ENCODE assay signal across 8 mouse cellular contexts in the genomic region with DNA sequence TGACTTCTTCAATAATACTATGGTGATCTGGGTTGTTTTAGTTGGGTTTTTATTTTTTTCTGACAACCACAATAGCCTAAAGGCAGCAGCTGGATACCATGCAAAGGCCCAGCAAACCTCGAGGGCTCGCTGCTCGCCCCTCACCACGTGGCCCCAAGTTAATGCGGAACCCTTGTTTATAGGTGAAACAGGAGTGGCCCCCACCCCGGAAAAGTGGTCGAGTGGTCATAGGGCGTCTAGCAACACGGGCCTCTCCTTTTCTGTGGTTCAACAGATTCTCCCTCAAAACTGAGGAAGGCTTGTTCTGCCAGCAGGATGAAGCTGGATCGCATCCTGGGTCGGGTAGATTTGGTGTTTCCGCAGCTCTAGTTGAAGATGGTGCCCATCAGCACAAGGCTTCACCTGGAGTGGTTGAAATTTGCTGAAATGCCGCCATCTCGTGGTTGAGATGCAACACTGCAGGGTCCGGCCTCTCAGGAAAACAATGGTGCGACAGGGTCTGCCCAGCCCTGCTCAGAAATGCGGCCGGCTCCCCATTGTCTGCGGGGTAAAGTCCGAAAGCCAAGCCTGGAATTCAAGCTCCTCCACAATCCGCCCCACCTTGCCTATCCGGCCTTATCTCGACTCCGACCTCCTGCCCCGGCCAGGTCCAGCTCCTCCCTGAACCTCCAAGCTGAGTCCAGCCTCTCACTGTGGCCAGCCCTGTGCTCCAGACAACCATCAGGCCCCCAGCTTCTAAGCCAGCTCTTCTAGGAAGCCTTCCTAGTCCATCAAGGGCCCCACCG. TPM values are rescaled to one million over a fixed set of nuclear protein-coding genes. Genes with fewer than 3 reads are reported as not detected.
A peak's percentile ranks its signal among the peaks of the same experiment; 100 is the strongest.
DNase-seq lines count a peak whose midpoint lies in the region; ATAC-seq and TF ChIP-seq lines count a peak whose summit lies in the region.

No protein-coding gene starts in this region.

- no peaks in the 10 kb centered on the region for H3K79me3 ChIP-seq in C2C12 (ENCODE audit: low read depth)

- no peaks in the 10 kb centered on the region for H3K36me3 ChIP-seq in C2C12 (ENCODE audit: control insufficient read depth, insufficient read depth)
- no peaks in the 10 kb centered on the region for H3K36me3 ChIP-seq in heart, embryonic 13.5 days
- no peaks in the 10 kb centered on the region for H3K36me3 ChIP-seq in kidney, postnatal 0 days (ENCODE audit: insufficient read depth, low read length)
- H3K36me3 ChIP-seq in liver, adult 2 months (ENCODE audit: control insufficient read depth, insufficient read depth, low read length): no peaks in the 10 kb centered on the region
- H3K36me3 ChIP-seq in splenic B cell, adult 2 months (ENCODE audit: control insufficient read depth, insufficient read depth, low read length, poor library complexity, severe bottlenecking): no peaks in the 10 kb centered on the region

- no peaks in the 10 kb centered on the region for H3K27me3 ChIP-seq in C2C12 (ENCODE audit: control insufficient read depth, insufficient read depth, insufficient read length)
- H3K27me3 ChIP-seq in heart, embryonic 13.5 days (replicated peaks): peaks cover 27% of the 10 kb centered on the region
- no peaks in the 10 kb centered on the region for H3K27me3 ChIP-seq in kidney, postnatal 0 days (ENCODE audit: insufficient read depth, low read length)
- no peaks in the 10 kb centered on the region for H3K27me3 ChIP-seq in liver, adult 2 months (ENCODE audit: control insufficient read depth, insufficient read depth, low read length)
- H3K27me3 ChIP-seq in splenic B cell, adult 2 months (ENCODE audit: control insufficient read depth, insufficient read depth, low read length, poor library complexity, severe bottlenecking): no peaks in the 10 kb centered on the region

- no peaks in the 10 kb centered on the region for H3K9me3 ChIP-seq in heart, embryonic 13.5 days
- no peaks in the 10 kb centered on the region for H3K9me3 ChIP-seq in kidney, postnatal 0 days (replicated peaks; ENCODE audit: low read length)

- H3ac ChIP-seq in C2C12 (ENCODE audit: control insufficient read depth, insufficient read length, low read depth): peak overlapping the region; percentile 31

- TF ChIP-seq POLR2A in brain, embryonic 14.5 days (IDR thresholded peaks at IDR 0.05; ENCODE audit: borderline replicate concordance, extremely low read depth, insufficient read depth, insufficient read length, poor library complexity, severe bottlenecking): no peak
- no peak for TF ChIP-seq POLR2A in liver, adult 2 months (IDR thresholded peaks at IDR 0.05; ENCODE audit: extremely low read depth, insufficient read depth, low read length)

- TF ChIP-seq CTCF in C2C12 (IDR thresholded peaks at IDR 0.05; ENCODE audit: control insufficient read depth, insufficient read depth, insufficient read length): peak; percentile 81
- TF ChIP-seq CTCF in brain, embryonic 14.5 days (IDR thresholded peaks at IDR 0.05; ENCODE audit: borderline replicate concordance, extremely low read depth, insufficient read depth, insufficient read length): peak; percentile 97
- peak; percentile 98 for TF ChIP-seq CTCF in kidney, postnatal 0 days (IDR thresholded peaks at IDR 0.05; ENCODE audit: low read depth)
- peak; percentile 96 for TF ChIP-seq CTCF in liver, adult 2 months (IDR thresholded peaks at IDR 0.05; ENCODE audit: low read depth, low read length)

- H3K4me1 ChIP-seq in heart, embryonic 13.5 days: peaks cover 20% of the 10 kb centered on the region
- H3K4me1 ChIP-seq in kidney, postnatal 0 days (replicated peaks; ENCODE audit: insufficient read depth, low read length): 0 out of 2 replicates have a peak, but pooled peaks cover 2% of the 10 kb centered on the region
- H3K4me1 ChIP-seq in liver, adult 2 months (ENCODE audit: control insufficient read depth, insufficient read depth, low read length): peaks cover 14% of the 10 kb centered on the region

- 18% methylated on average over 26 of the region's 26 CpGs for WGBS in heart, embryonic 13.5 days
- 20% methylated on average over 26 of the region's 26 CpGs for WGBS in kidney, postnatal 0 days
- WGBS in liver, adult 2 months: 20% methylated on average over 26 of the region's 26 CpGs

- peak overlapping the region; percentile 78 for H3K9ac ChIP-seq in heart, embryonic 13.5 days
- peak overlapping the region; percentile 41; the same call in 1 of the 2 replicates for H3K9ac ChIP-seq in kidney, postnatal 0 days (ENCODE audit: low read depth, low read length)
- H3K9ac ChIP-seq in liver, adult 2 months (ENCODE audit: low read depth, low read length): peak overlapping the region; percentile 63

- ATAC-seq in erythroblast, adult 5-6 weeks (replicated peaks; ENCODE audit: low FRiP score, poor library complexity, severe bottlenecking): peak; percentile 67; the same call in 1 of the 2 replicates
- ATAC-seq in heart, embryonic 13.5 days (ENCODE audit: extremely low read depth, insufficient number of reproducible peaks, low FRiP score, low TSS enrichment): no peak
- ATAC-seq in kidney, postnatal 0 days (replicated peaks; ENCODE audit: low FRiP score, low read depth): peak; percentile 64

- no peak overlapping the region for H3K27ac ChIP-seq in heart, embryonic 13.5 days (replicated peaks)
- H3K27ac ChIP-seq in kidney, postnatal 0 days: no peak overlapping the region
- no peak overlapping the region for H3K27ac ChIP-seq in liver, adult 2 months (replicated peaks; ENCODE audit: insufficient read depth, low read depth, low read length)

- peak overlapping the region; percentile 70 for H3K4me2 ChIP-seq in heart, embryonic 13.5 days
- H3K4me2 ChIP-seq in kidney, postnatal 0 days (ENCODE audit: low read length): peak overlapping the region; percentile 54

- H3K79me2 ChIP-seq in C2C12 (ENCODE audit: control insufficient read depth, insufficient read depth): no peaks in the 10 kb centered on the region
- H3K79me2 ChIP-seq in liver, adult 2 months (ENCODE audit: control insufficient read depth, insufficient read depth, low read length): no peaks in the 10 kb centered on the region

- peak; percentile 89 for DNase-seq in brain, embryonic 14.5 days (ENCODE audit: low read depth)
- peak; percentile 89 for DNase-seq in kidney, postnatal 0 days (ENCODE audit: low spot score)
- DNase-seq in liver, adult 2 months (ENCODE audit: extremely low read depth, low read depth, low spot score): peak; percentile 52
- DNase-seq in naive thymus-derived CD4-positive, alpha-beta T cell, adult 2 months (ENCODE audit: low read depth): peak; percentile 88
- peak; percentile 79 for DNase-seq in splenic B cell, adult 2 months (ENCODE audit: low read depth, low spot score)

- no peak overlapping the region for H3K4me3 ChIP-seq in C2C12 (ENCODE audit: insufficient read depth, poor library complexity, severe bottlenecking)
- peak overlapping the region; percentile 41 for H3K4me3 ChIP-seq in heart, embryonic 13.5 days
- H3K4me3 ChIP-seq in kidney, postnatal 0 days (replicated peaks; ENCODE audit: low read depth, low read length): no peak overlapping the region; the same call in 1 of the 2 replicates
- peak overlapping the region; percentile 33; the same call in 1 of the 2 replicates for H3K4me3 ChIP-seq in liver, adult 2 months (ENCODE audit: insufficient read depth, low read depth, low read length)

TF ChIP-seq in C2C12, 6 proteins besides CTCF, POLR2A, EP300 and RAD21:
- TF ChIP-seq MYOG (IDR thresholded peaks at IDR 0.05; ENCODE audit: control insufficient read depth, extremely low read depth, insufficient read length) (no peak), CEBPB (IDR thresholded peaks at IDR 0.05; ENCODE audit: low read depth) (no peak)

RNA-seq across cellular contexts. Expression of gene Tsen2, which starts 5.6 kb away (rescaled TPM):
- polyA plus RNA-seq in C2C12 (2012; fragmentation: generic; extraction: Trizol): 16.8 TPM
- polyA plus RNA-seq in brain, embryonic 14.5 days (2012; rRNA removed): 18.6 and 19.8 TPM in 2 replicates
- total RNA-seq in erythroblast, adult 5-6 weeks (2015; ENCODE audit: low replicate concordance): 1.0 and 2.9 TPM in 2 replicates
- total RNA-seq in erythroblast, adult 5-6 weeks (2017; ENCODE audit: low replicate concordance): 1.3 and 4.0 TPM in 2 replicates
- 18.4 and 20.3 TPM in 2 replicates for polyA plus RNA-seq in heart, embryonic 13.5 days (2015; fragmentation: Nextera tagmentation; extraction: Ambion mirVana)
- polyA plus RNA-seq in kidney, postnatal 0 days (2015; fragmentation: Nextera tagmentation; extraction: Ambion mirVana): 18.5 and 21.3 TPM in 2 replicates
- 4.1 and 5.6 TPM in 2 replicates for total RNA-seq in liver, adult 2 months (2014; rRNA removed)
- 2.8 and 3.4 TPM in 2 replicates for polyA plus RNA-seq in liver, adult 2 months (2012; rRNA removed)

RNA-seq across cellular contexts. Expression of gene Mkrn2os, which starts 53.5 kb away (rescaled TPM):
- polyA plus RNA-seq in C2C12 (2012; fragmentation: generic; extraction: Trizol): 0.01 TPM
- 0.10 TPM in 1 of 2 replicates, not detected in the other for polyA plus RNA-seq in brain, embryonic 14.5 days (2012; rRNA removed)
- not detected in 2 replicates for total RNA-seq in erythroblast, adult 5-6 weeks (2015; ENCODE audit: low replicate concordance)
- total RNA-seq in erythroblast, adult 5-6 weeks (2017; ENCODE audit: low replicate concordance): not detected in 2 replicates
- 0.08 and 0.47 TPM in 2 replicates for polyA plus RNA-seq in heart, embryonic 13.5 days (2015; fragmentation: Nextera tagmentation; extraction: Ambion mirVana)
- polyA plus RNA-seq in kidney, postnatal 0 days (2015; fragmentation: Nextera tagmentation; extraction: Ambion mirVana): 7.6 and 8.3 TPM in 2 replicates
- total RNA-seq in liver, adult 2 months (2014; rRNA removed): 19.2 and 19.5 TPM in 2 replicates
- 25.4 and 29.3 TPM in 2 replicates for polyA plus RNA-seq in liver, adult 2 months (2012; rRNA removed)

Comparison
In these comparisons a context has a peak if more than half of its experiments do, and no peak if none do; other contexts are left out.
1. H3K4me3 ChIP-seq: peak in heart, embryonic 13.5 days (single experiment) and liver, adult 2 months (single experiment); none in C2C12 (single experiment) and kidney, postnatal 0 days (single experiment).
2. Peak in every context shown above with its lines, with median percentiles within 50 percentile points of each other: CTCF ChIP-seq, DNase-seq and H3K9ac ChIP-seq.